Mouse (Mus musculus): ENCODE data around the gene Bik. TPM values are rescaled to one million over a fixed set of nuclear protein-coding genes. Genes with fewer than 3 reads are reported as not detected.

The Bik gene
- polyA plus RNA-seq, 1 experiment: 0.91 TPM

DNA sequence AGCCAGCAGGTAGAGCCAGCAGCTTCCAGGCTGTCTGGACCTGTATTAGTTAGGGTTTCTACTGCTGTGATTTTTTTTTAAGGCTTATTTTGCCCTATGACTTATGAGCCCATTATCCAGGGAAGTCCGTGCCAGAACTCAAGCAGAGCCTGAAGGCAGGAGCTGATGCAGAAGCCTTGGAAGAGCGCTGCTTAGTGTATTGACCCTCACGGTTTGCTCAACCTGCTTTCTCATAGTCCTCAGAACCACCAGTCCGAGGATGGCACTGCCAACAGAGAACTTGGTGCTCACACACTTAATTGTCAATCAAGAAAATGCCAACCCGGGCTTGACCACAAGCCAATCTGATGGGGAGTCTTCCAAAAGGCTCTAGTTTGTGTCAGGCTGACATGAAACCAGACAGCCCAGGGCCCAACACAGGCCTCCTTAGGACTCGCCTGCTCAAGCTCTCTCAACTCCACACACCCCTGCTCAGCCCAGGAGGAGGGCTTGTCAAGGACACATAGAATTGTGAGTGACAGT is 5.7 kb upstream of the Bik start:
- Histone ChIP-seq H3K79me3 (ENCODE audit: low read depth) (no peaks in the 10 kb centered on the region), H3K36me3 (ENCODE audit: control insufficient read depth, insufficient read depth) (no peaks in the 10 kb centered on the region), H3K4me3 (ENCODE audit: insufficient read depth, poor library complexity, severe bottlenecking) (no peak overlapping the region), H3K79me2 (ENCODE audit: control insufficient read depth, insufficient read depth) (no peaks in the 10 kb centered on the region), H3K27me3 (ENCODE audit: control insufficient read depth, insufficient read depth, insufficient read length) (no peaks in the 10 kb centered on the region), H3ac (ENCODE audit: control insufficient read depth, insufficient read length, low read depth) (no peak overlapping the region)
- no peak for TF ChIP-seq MYOG (IDR thresholded peaks at IDR 0.05; ENCODE audit: control insufficient read depth, extremely low read depth, insufficient read length)
- TF ChIP-seq CTCF (IDR thresholded peaks at IDR 0.05; ENCODE audit: control insufficient read depth, insufficient read depth, insufficient read length): no peak
- TF ChIP-seq USF1 (IDR thresholded peaks at IDR 0.05; ENCODE audit: low read depth): no peak
- TF ChIP-seq MAX (IDR thresholded peaks at IDR 0.05): no peak
- no peak for TF ChIP-seq FOSL1 (IDR thresholded peaks at IDR 0.05; ENCODE audit: insufficient read depth, low read length, poor library complexity, severe bottlenecking)
- TF ChIP-seq MYOD1 (IDR thresholded peaks at IDR 0.05; ENCODE audit: control insufficient read depth, insufficient read length, low read depth): no peak
- no peak for TF ChIP-seq CEBPB (IDR thresholded peaks at IDR 0.05; ENCODE audit: low read depth)

GRCm38 (mm10) chr15:83523196-83523595 is 3.5 kb upstream of the Bik start:
- Histone ChIP-seq H3K27me3 (ENCODE audit: control insufficient read depth, insufficient read depth, insufficient read length) (peaks cover 10% of the 10 kb centered on the region), H3ac (ENCODE audit: control insufficient read depth, insufficient read length, low read depth) (no peak overlapping the region), H3K79me2 (ENCODE audit: control insufficient read depth, insufficient read depth) (no peaks in the 10 kb centered on the region), H3K79me3 (ENCODE audit: low read depth) (no peaks in the 10 kb centered on the region), H3K36me3 (ENCODE audit: control insufficient read depth, insufficient read depth) (no peaks in the 10 kb centered on the region), H3K4me3 (ENCODE audit: insufficient read depth, poor library complexity, severe bottlenecking) (no peak overlapping the region)
- TF ChIP-seq MYOG (IDR thresholded peaks at IDR 0.05; ENCODE audit: control insufficient read depth, extremely low read depth, insufficient read length) (no peak), CEBPB (IDR thresholded peaks at IDR 0.05; ENCODE audit: low read depth) (no peak), MAX (IDR thresholded peaks at IDR 0.05) (no peak), CTCF (IDR thresholded peaks at IDR 0.05; ENCODE audit: control insufficient read depth, insufficient read depth, insufficient read length) (no peak), USF1 (IDR thresholded peaks at IDR 0.05; ENCODE audit: low read depth) (no peak), FOSL1 (IDR thresholded peaks at IDR 0.05; ENCODE audit: insufficient read depth, low read length, poor library complexity, severe bottlenecking) (no peak), MYOD1 (IDR thresholded peaks at IDR 0.05; ENCODE audit: control insufficient read depth, insufficient read length, low read depth) (no peak)

- peaks cover 10% of the 10 kb centered on the region for H3K27me3 ChIP-seq (ENCODE audit: control insufficient read depth, insufficient read depth, insufficient read length)
- TF ChIP-seq MAX (IDR thresholded peaks at IDR 0.05) (no peak), MYOG (IDR thresholded peaks at IDR 0.05; ENCODE audit: control insufficient read depth, extremely low read depth, insufficient read length) (no peak), FOSL1 (IDR thresholded peaks at IDR 0.05; ENCODE audit: insufficient read depth, low read length, poor library complexity, severe bottlenecking) (no peak), USF1 (IDR thresholded peaks at IDR 0.05; ENCODE audit: low read depth) (no peak), MYOD1 (IDR thresholded peaks at IDR 0.05; ENCODE audit: control insufficient read depth, insufficient read length, low read depth) (no peak), CEBPB (IDR thresholded peaks at IDR 0.05; ENCODE audit: low read depth) (no peak), CTCF (IDR thresholded peaks at IDR 0.05; ENCODE audit: control insufficient read depth, insufficient read depth, insufficient read length) (no peak)
- H3K79me3 ChIP-seq (ENCODE audit: low read depth): no peaks in the 10 kb centered on the region
- no peaks in the 10 kb centered on the region for H3K79me2 ChIP-seq (ENCODE audit: control insufficient read depth, insufficient read depth)
- no peak overlapping the region for H3K4me3 ChIP-seq (ENCODE audit: insufficient read depth, poor library complexity, severe bottlenecking)
- H3ac ChIP-seq (ENCODE audit: control insufficient read depth, insufficient read length, low read depth): no peak overlapping the region
- H3K36me3 ChIP-seq (ENCODE audit: control insufficient read depth, insufficient read depth): no peaks in the 10 kb centered on the region
These were observed 2.9 kb upstream of the Bik start for GRCm38 (mm10) chr15:83523638-83524332.

DNA sequence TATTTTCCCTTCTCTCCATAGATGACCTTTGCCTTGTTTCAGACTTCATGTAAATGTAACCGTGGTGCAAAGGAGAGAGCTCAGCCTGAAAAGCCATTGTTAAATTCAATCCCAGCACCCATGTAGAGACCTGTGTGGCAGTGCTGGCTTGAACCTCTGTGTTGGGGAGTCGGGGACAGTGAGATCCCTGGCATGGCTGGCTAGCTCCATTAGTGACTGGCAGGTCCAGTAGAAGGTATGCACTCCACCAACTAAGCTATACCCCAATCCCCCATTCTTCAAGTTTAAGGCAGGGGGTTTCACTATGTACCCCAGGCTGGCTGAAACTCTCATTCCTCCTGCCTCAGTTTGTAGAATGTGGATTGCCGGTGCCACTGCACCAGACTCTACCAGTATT is 2.3 kb upstream of the Bik start:
- no peak overlapping the region for H3K4me3 ChIP-seq (ENCODE audit: insufficient read depth, poor library complexity, severe bottlenecking)
- no peaks in the 10 kb centered on the region for H3K79me2 ChIP-seq (ENCODE audit: control insufficient read depth, insufficient read depth)
- TF ChIP-seq MYOD1 (IDR thresholded peaks at IDR 0.05; ENCODE audit: control insufficient read depth, insufficient read length, low read depth) (no peak), MAX (IDR thresholded peaks at IDR 0.05) (no peak), MYOG (IDR thresholded peaks at IDR 0.05; ENCODE audit: control insufficient read depth, extremely low read depth, insufficient read length) (no peak), CTCF (IDR thresholded peaks at IDR 0.05; ENCODE audit: control insufficient read depth, insufficient read depth, insufficient read length) (no peak), USF1 (IDR thresholded peaks at IDR 0.05; ENCODE audit: low read depth) (no peak), CEBPB (IDR thresholded peaks at IDR 0.05; ENCODE audit: low read depth) (no peak), FOSL1 (IDR thresholded peaks at IDR 0.05; ENCODE audit: insufficient read depth, low read length, poor library complexity, severe bottlenecking) (no peak)
- H3ac ChIP-seq (ENCODE audit: control insufficient read depth, insufficient read length, low read depth): no peak overlapping the region
- no peaks in the 10 kb centered on the region for H3K79me3 ChIP-seq (ENCODE audit: low read depth)
- H3K27me3 ChIP-seq (ENCODE audit: control insufficient read depth, insufficient read depth, insufficient read length): peaks cover 10% of the 10 kb centered on the region
- no peaks in the 10 kb centered on the region for H3K36me3 ChIP-seq (ENCODE audit: control insufficient read depth, insufficient read depth)

- no peaks in the 10 kb centered on the region for H3K79me3 ChIP-seq (ENCODE audit: low read depth)
- H3K27me3 ChIP-seq (ENCODE audit: control insufficient read depth, insufficient read depth, insufficient read length): peaks cover 18% of the 10 kb centered on the region
- peak overlapping the region; percentile 25 for H3K4me3 ChIP-seq (ENCODE audit: insufficient read depth, poor library complexity, severe bottlenecking)
- no peaks in the 10 kb centered on the region for H3K79me2 ChIP-seq (ENCODE audit: control insufficient read depth, insufficient read depth)
- no peaks in the 10 kb centered on the region for H3K36me3 ChIP-seq (ENCODE audit: control insufficient read depth, insufficient read depth)
- no peak for TF ChIP-seq MYOD1 (IDR thresholded peaks at IDR 0.05; ENCODE audit: control insufficient read depth, insufficient read length, low read depth)
- H3ac ChIP-seq (ENCODE audit: control insufficient read depth, insufficient read length, low read depth): peak overlapping the region; percentile 25
These were observed 403 bp downstream of the Bik start for GRCm38 (mm10) chr15:83527092-83527437.

GRCm38 (mm10) chr15:83527747-83528146 is 1.1 kb downstream of the Bik start:
- Histone ChIP-seq H3K27me3 (ENCODE audit: control insufficient read depth, insufficient read depth, insufficient read length) (peaks cover 18% of the 10 kb centered on the region), H3K79me3 (ENCODE audit: low read depth) (no peaks in the 10 kb centered on the region), H3K79me2 (ENCODE audit: control insufficient read depth, insufficient read depth) (no peaks in the 10 kb centered on the region), H3K4me3 (ENCODE audit: insufficient read depth, poor library complexity, severe bottlenecking) (no peak overlapping the region), H3K36me3 (ENCODE audit: control insufficient read depth, insufficient read depth) (no peaks in the 10 kb centered on the region), H3ac (ENCODE audit: control insufficient read depth, insufficient read length, low read depth) (no peak overlapping the region)
- no peak for TF ChIP-seq CEBPB (IDR thresholded peaks at IDR 0.05; ENCODE audit: low read depth)
- no peak for TF ChIP-seq MYOG (IDR thresholded peaks at IDR 0.05; ENCODE audit: control insufficient read depth, extremely low read depth, insufficient read length)
- no peak for TF ChIP-seq MYOD1 (IDR thresholded peaks at IDR 0.05; ENCODE audit: control insufficient read depth, insufficient read length, low read depth)
- TF ChIP-seq MAX (IDR thresholded peaks at IDR 0.05): no peak
- TF ChIP-seq USF1 (IDR thresholded peaks at IDR 0.05; ENCODE audit: low read depth): no peak
- no peak for TF ChIP-seq FOSL1 (IDR thresholded peaks at IDR 0.05; ENCODE audit: insufficient read depth, low read length, poor library complexity, severe bottlenecking)
- TF ChIP-seq CTCF (IDR thresholded peaks at IDR 0.05; ENCODE audit: control insufficient read depth, insufficient read depth, insufficient read length): no peak

Data from C2C12 (cell line).